Mouse (Mus musculus): Measurements from ENCODE around the gene Cacna2d3. TPM values are rescaled to one million over a fixed set of nuclear protein-coding genes. Genes with fewer than 3 reads are reported as not detected.

Gene Cacna2d3
- total RNA-seq, 2 experiments from 2014 or later: 0.08 TPM; not detected in 1

- no peak for ATAC-seq (replicated peaks; ENCODE audit: low FRiP score, poor library complexity, severe bottlenecking)
Observed at GRCm38 (mm10) chr14:29405125-29405877, 316.4 kb downstream of the Cacna2d3 start.

DNA sequence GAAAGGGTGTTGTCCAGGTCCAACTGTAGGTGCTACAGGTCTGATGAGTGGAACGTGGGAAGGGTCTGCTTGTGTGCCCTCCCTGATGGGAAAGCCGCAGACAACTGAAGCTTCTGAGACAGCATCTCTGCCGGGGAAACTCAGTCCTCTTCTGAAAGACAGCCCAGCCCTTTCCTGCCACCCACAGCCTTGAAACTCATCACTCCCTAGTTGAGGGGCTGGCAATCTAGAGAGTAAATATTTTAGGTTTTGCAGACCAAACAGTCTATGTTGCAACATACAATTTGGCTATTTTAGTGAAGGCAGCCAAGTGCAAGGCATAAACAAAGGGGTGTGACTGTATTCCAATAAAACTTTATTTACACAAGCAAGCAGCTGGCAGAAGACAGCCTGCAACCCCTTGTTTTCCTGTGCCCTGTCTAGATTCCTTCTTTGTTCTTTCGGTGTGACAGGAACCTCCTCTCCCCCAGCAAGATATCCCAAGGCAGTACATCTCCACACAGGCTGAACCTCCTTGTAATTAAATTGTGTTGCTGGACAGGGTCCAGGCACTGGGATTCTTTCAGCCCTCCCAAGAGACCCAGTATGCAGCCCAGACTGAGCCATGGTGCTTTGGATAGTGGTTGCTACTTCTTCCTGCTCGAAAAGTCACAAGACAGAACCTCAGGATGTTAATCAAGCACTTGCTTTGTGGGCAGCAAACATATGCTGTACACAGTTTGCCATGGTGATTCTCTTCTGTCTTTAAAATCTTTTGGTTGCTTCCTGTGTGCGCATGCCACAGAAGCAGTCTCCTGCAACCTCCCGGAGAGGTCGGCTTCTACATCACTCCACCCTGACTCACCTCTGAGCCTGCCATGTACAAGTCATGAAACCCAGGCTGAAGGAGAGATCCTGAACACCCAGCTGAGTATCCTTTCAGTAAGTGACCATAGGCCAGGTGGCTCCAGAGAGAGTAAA is 317.5 kb downstream of the Cacna2d3 start:
- no peak for ATAC-seq (replicated peaks; ENCODE audit: low FRiP score, poor library complexity, severe bottlenecking)

DNA sequence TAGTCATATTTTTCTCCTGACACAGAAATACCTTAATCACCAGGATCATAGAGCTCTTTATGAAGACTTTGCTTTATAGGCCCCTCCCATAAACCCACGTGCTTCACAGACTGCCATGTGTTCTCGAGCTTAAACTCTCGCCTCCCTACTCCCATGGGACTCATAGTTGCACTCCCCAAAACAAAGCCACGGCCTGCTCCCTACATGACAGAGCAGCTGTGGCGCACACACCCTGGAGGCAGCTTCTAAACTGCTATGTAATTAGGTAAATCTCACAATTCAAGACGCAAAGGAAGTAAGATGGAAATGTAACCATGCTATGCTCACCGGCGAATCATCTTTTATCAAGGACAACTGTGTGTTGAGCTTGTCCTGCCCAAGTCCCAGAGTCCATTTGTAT is 319.2 kb downstream of the Cacna2d3 start:
- ATAC-seq (replicated peaks; ENCODE audit: low FRiP score, poor library complexity, severe bottlenecking): no peak

DNA sequence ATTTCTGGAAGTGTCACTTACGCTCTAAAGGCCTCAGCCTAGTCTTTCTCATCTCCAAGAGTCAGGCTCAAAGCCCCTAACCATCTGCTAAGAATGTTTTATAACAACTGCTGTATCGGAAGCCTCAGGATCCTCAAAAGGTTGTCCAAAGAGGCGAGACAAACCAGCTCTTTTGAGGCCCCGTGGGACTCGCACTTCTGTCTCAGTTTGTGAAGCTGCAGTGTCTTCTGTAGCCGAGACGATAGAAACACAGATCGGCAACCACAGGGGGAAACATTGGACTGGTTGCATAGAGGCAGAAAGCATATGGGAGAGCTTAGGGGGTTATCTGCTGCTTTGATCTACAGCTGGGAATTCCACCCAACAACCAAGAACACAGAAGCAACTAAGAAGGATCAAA is 327.9 kb downstream of the Cacna2d3 start:
- no peak for ATAC-seq (replicated peaks; ENCODE audit: low FRiP score, poor library complexity, severe bottlenecking)

DNA sequence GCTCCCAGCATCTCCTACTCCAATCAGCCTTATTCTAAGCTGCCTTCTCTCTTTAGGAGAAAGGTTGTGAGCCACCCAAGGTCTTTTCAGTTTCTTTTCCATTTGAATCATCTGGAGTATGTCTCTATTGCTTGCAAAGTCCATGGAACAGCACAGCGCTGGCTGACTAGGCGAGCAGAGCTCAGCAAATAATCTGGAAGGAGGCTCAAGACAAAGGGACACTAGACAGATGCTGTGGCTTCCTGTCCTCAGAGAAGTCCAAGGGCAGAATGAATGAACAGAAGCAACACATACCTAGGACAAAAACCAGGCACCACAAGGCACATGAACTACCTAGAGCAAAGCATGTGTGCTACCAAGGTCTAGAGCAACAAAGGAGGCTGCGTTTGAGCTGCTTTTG is 328.8 kb downstream of the Cacna2d3 start:
- no peak for ATAC-seq (replicated peaks; ENCODE audit: low FRiP score, poor library complexity, severe bottlenecking)

- no peak for ATAC-seq (replicated peaks; ENCODE audit: low FRiP score, poor library complexity, severe bottlenecking)
Observed at GRCm38 (mm10) chr14:29391489-29391888, 330.2 kb downstream of the Cacna2d3 start.

GRCm38 (mm10) chr14:29387761-29388160 is 333.9 kb downstream of the Cacna2d3 start:
- ATAC-seq (replicated peaks; ENCODE audit: low FRiP score, poor library complexity, severe bottlenecking): no peak

DNA sequence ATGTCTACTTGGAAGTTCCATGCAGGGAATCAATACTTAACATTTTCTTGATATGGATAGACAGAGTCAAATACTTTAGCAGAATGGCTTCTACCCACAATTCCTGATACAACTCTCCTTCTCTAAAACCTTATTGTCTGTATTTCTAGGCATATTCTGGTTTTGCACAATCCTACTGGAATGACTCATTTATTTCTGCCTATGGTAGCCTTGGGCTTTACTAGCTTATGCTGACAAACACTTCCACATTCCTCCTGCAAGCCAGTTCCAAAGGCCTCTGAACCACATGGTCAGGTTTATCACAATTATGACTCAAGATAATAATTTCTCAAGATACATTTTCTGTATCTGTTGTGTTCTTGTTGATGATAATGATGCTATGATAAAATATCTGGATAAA is 336.2 kb downstream of the Cacna2d3 start:
- no peak for ATAC-seq (replicated peaks; ENCODE audit: low FRiP score, poor library complexity, severe bottlenecking)

- ATAC-seq (replicated peaks; ENCODE audit: low FRiP score, poor library complexity, severe bottlenecking): no peak
Observed at GRCm38 (mm10) chr14:29382786-29383185, 338.9 kb downstream of the Cacna2d3 start.

GRCm38 (mm10) chr14:29366911-29367310 is 354.8 kb downstream of the Cacna2d3 start:
- no peak for ATAC-seq (replicated peaks; ENCODE audit: low FRiP score, poor library complexity, severe bottlenecking)

GRCm38 (mm10) chr14:29362448-29362847 is 359.2 kb downstream of the Cacna2d3 start:
- no peak for ATAC-seq (replicated peaks; ENCODE audit: low FRiP score, poor library complexity, severe bottlenecking)

- no peak for ATAC-seq (replicated peaks; ENCODE audit: low FRiP score, poor library complexity, severe bottlenecking)
Observed at GRCm38 (mm10) chr14:29350627-29351026, 371.0 kb downstream of the Cacna2d3 start.

DNA sequence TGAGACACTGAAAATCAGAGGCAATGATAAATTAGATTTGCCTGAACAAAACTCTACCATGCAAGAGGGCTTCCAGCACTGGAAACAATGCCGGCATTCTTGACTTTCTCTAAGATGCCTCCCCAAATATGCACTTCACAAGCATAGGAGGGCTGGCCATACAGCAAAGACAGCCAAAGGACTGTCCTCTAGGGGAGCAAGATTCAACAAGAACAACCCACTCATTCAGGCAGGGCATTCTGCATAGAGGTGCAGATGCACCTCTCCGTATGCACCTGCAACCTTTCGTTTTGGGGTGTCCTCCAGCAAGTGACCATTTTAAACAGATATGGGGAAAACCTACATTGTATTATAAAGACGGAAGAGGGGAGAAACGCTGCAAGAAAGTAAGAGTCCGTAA is 380.1 kb downstream of the Cacna2d3 start:
- no peak for ATAC-seq (replicated peaks; ENCODE audit: low FRiP score, poor library complexity, severe bottlenecking)

GRCm38 (mm10) chr14:29340728-29341127 is 380.9 kb downstream of the Cacna2d3 start:
- ATAC-seq (replicated peaks; ENCODE audit: low FRiP score, poor library complexity, severe bottlenecking): no peak

DNA sequence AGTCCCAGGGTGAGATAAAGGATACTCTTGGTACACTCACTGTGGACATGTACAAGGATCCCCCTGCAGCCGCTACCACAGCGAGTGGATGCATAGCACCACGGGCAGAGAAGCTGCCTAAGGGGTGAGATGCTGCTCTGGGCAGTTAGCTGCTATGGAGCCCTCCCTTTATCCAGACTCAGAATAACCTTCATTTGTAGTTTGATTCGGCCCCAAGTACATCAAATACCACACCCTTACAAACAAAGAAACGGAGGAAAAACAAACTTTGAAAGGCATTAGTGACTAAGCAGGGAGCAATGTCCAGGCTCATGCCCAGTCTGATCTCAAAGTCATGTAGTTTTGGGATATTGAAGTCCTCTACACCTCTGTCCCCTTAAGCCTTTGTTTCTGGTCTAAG is 386.8 kb downstream of the Cacna2d3 start:
- ATAC-seq (replicated peaks; ENCODE audit: low FRiP score, poor library complexity, severe bottlenecking): no peak

- ATAC-seq (replicated peaks; ENCODE audit: low FRiP score, poor library complexity, severe bottlenecking): no peak
Observed at GRCm38 (mm10) chr14:29334216-29334615, 387.4 kb downstream of the Cacna2d3 start.

GRCm38 (mm10) chr14:29324430-29324782 is 397.3 kb downstream of the Cacna2d3 start:
- no peak for ATAC-seq (replicated peaks; ENCODE audit: low FRiP score, poor library complexity, severe bottlenecking)

GRCm38 (mm10) chr14:29323718-29324429 is 397.8 kb downstream of the Cacna2d3 start:
- no peak for ATAC-seq (replicated peaks; ENCODE audit: low FRiP score, poor library complexity, severe bottlenecking)

- ATAC-seq (replicated peaks; ENCODE audit: low FRiP score, poor library complexity, severe bottlenecking): no peak
Observed at GRCm38 (mm10) chr14:29313431-29313830, 408.2 kb downstream of the Cacna2d3 start.

GRCm38 (mm10) chr14:29305623-29306022 is 416.0 kb downstream of the Cacna2d3 start:
- no peak for ATAC-seq (replicated peaks; ENCODE audit: low FRiP score, poor library complexity, severe bottlenecking)

All from erythroid progenitor cell, adult 5-6 weeks (primary cell).